Mouse (Mus musculus): ENCODE results near the gene Gm10401.

Gene Gm10401

DNA sequence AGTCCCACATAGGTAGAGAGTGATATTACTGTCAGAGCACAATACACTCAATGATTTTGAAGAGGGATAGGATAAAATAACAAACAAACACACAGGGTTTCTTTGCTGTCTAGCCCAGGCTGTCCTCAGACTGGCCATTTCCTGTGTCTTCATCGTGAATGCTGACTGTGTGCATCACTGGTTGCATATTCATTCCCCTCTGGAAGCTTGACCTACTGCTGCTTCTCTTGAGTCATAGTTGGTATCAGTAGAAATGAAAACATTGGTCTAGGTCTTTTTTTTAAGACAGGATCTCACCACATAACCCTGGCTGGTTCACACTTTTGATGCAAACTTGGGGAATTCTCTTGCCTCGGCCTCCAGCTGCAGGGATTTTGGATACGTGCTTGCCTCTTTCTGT lies 28.5 kb downstream of the Gm10401 start:
- no peak for DNase-seq

DNA sequence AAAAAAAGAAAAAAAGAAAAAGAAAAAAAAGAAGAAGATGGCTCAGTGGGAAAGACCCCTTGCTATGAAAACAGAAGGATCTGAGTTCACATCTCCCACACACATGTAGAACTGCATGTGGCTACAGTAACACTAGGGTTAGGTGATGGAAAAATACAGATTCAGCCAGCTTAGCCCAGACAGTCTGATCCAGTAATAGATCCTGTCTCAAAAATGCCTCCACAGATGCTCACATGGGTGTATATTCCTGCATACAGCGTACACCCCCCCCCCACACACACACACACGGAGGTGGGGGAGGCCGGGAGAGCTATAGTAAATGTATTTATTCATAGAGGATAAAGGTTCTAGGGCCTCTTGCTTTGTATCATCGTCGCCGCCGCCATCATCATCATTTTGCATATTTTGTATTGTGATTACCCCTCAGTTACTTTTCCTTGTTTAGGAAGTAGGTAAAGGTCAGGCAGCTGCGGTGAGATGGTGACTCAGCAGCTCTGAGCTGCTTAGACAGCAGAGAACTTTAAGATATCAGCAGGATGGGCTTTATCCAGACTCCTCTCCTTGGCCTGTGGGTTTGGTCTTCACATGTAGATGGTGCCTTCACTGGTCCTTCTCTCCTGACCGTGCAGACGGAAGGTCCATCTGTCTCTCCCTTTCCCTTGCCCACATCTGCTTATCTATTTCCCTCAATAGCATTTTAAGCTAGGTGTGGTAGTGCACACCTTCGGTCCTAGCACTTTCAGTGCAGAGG lies 29.2 kb downstream of the Gm10401 start:
- no peak for DNase-seq

DNA sequence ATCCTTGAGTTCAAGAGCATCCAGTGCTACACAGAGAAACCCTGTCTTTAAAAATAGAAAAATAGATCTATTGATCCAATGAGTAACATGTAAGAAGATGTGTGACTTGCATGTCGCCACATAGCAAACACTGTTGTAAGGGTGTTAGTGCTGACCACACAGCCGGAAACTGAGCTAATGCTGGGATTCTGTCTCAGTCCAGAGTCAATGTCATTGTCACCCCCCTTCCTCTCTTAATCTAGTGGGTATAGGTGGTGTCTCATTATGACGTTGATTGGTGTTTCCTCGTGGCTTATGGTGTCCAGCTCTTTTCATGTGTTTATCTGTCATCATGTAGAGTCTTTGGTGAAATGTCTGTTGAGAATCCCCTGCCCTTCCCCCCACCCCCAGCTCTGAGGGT lies 31.9 kb downstream of the Gm10401 start:
- no peak for DNase-seq

DNA sequence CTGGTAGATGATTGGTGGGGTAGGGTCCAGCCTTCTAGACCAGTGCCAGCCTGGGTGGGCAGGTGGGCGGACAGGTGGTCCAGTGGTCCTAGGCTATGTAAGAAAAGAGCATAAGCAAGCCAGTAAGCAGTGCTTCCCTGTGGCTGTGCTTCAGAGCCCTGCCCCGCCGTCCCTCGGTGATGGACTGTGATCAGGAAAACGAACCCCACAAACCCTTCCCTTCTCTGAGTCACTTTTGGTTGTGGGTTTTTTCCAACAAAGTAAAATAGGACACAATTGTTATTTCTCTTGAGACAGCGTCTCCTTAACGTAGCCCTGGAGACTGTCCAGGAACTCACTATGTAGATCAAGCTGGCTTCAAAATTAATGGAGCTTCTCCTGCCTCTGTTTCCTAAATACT lies 34.7 kb downstream of the Gm10401 start:
- DNase-seq, result no peak

DNA sequence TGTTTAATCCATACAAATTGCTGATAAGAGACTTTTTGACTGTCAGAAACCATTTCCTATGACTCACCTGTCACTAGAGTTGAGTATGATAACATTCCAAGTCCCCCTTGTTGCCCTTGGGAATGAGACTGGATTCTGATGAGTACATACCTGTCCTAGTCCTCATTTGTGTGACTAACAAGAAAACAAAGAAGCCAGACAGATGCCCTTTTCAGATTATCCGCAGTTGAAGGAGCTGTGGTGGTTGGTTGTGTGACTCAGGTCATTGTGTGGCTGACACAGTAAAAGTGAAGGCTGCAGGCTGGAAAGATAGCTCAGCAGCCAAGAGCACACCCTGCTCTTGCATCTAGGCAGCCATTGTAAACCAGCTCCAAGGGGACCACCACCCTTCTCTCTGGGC lies 35.5 kb downstream of the Gm10401 start:
- no peak for DNase-seq

DNA sequence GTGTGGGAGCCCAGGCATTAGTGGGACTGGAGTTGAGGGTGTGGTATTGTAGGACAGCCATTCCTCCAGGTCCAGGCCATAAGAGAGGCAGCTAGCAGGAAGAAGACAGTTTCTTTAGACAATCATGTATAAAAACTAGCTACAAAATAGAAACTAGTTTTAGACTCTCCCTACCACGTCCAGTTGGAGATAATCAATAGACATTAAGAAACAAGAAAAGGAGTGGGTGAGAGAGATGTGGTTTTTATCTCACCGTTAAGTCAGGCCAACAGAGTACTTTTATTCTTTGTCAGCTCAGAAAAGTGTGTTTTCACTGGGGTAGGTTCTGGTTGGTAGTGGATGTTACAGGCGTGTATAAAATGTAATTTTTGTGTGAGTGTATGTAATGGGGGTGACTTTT lies 37.1 kb downstream of the Gm10401 start:
- no peak for DNase-seq

DNA sequence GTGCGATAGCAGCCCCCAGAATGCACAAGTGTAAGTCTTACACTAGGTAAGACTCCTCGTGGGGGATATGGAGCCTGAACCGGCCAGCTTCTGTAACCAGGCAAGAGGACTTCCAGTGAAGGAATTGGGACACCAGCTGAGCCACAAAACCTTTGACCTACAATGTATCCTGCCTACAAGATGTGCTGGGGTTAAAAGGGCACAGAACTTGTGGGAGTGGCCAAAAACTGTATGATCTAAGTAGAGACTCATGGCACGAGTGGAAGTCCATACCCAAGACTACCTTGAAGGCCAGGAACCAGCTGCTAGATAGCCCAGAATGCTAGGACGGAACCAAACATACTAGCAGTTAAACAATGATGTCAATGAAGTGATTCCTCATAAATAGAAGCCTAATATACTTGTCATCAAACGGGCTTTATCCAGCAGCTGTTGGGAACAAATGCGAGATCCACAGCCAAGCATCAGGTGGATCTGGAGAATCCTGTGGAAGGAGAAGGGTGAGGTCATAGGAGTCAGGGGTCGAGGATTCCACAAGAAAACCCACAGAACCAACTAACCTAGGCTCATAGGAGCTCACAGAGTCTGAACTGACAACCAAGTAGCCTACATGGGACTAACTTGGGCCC lies 37.9 kb downstream of the Gm10401 start:
- DNase-seq, result no peak

DNA sequence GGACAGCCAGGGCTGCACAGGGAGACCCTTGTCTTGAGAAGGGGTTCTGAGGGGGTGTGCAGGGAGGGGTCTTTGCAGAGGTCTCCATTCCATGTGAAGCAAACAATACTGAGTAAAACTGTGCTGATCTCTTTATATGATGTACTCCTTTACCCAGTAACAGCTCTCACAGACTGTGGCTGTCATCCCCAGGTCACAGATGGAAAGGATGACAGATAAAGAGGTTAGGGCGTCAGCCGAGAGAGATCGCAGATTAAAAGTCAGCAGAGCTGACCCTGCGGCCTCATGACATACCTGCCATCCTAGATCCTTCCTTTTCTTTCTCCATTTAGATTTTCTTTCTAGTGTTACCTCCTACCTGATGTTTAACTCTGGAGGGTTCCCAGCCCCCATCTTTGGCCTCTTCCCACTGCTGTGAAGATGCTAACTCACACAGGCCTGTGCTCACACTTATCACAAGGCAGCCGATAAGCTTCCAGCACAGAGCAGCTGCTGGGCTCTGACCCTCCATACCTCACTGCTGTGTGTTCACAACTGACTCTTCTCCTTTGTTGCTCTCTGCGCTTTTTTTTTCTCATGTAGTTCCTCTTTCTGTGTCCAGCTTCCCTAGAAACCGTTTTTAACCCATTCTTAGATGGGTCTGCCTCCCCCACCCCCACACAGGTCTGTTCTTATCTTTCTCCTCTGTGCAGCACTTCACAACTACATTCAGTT lies 39.4 kb downstream of the Gm10401 start:
- no peak for DNase-seq

DNA sequence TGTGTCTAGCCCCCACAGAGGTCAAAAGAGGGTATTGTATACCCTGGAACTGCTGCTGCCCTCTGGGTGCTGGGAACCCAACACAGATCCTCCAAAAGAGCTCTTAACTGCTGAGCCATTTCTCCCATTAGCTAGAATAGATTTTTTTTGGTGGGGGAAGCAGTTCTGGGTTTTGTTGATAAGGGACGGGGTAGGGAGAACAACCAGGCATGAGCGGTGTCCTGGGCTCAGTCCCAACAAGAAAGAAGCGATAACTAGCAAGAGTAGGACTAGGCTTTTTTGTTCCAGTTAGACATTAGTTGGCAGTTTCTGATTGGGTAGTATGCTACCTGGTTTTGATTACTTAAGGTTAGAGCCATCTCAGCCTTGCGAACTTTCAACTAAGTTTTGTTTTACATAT lies 40.9 kb downstream of the Gm10401 start:
- no peak for DNase-seq

DNA sequence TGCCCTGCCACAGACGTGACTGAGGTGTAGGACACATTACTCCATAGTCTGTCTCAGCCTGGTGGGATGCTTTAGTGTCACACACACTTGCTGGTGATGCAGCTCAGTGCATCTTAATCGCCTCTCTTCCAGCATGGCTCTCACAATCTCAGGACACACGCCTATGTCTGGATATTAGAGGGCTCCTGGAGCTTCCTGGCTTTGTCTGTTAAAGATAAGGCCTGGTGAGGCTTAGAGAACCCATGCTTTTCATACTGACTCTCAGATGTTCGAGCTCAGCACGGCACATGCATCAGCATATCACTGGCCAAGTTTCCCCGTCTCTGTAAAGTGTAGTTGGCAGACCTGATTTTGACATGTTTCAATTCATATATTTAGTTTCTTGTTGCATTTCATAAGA lies 42.7 kb downstream of the Gm10401 start:
- no peak for DNase-seq

DNA sequence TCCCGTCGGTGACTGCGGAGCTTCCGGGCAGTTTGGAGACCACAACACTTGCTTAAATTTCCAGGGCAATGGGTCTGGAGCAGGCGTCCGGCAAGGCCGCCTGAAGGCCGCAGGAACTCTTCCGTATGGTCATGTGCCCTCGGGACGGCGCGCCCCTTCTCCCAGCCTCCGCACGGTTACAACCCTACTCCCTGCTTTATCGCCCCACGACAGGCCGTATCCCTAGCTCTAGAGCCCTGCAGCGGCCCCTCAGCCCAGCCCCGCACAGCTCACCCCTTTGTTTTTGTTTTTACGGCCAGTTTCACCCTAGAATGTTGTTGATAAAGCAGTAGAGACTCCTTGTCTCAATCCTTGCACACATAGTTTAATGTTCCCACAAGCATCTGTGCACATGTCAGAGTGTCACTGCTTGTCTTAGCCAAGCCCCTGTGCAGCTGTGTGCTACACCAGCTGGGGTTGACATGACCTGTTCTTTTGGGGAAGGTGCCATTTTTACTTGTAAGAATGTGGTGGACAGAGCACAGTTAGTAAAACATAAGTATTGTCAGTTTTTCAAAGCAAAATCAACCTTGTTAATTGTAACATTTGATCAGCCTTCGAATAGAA lies 44.2 kb downstream of the Gm10401 start:
- DNase-seq, result no peak

DNA sequence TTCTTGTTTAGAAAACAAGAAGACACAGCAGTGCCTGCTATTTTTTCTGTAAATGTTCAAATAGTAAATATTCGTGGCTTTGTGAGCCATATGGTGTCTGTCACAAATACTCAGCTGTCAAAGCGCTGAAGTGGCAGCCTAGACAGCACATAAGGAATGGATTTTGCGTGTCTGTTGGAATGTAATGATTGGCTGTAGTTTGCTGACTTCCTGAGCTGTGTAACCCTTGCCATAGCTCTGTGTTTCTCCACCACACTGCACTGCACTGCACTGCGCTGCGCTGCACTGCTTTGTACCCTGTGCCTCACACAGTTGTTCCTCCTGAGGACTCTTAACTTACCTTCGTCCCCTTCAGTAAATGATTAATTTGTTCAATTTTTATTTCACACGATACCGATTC lies 45.5 kb downstream of the Gm10401 start:
- peak in 1 of 2 experiments; percentile 42 for DNase-seq

DNA sequence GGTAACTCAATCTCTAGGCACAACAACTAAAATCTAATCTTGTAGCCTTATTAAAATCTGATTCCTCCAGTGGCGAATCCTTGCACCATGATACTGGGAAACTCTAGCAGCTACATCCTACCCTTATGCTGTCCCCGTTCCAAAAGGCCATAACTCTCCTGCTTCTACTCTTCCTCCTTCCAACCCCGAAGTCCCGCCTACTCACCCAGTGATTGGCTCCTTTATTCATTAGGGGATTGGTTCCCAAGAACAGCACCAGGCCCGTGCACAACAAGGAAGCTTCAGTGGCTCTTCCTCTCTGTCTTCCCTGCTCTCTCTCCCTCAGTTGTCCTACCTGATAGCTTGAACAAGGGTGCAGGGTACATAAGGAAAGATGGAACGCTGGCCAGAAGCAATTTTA lies 47.3 kb downstream of the Gm10401 start:
- DNase-seq, result no peak

DNA sequence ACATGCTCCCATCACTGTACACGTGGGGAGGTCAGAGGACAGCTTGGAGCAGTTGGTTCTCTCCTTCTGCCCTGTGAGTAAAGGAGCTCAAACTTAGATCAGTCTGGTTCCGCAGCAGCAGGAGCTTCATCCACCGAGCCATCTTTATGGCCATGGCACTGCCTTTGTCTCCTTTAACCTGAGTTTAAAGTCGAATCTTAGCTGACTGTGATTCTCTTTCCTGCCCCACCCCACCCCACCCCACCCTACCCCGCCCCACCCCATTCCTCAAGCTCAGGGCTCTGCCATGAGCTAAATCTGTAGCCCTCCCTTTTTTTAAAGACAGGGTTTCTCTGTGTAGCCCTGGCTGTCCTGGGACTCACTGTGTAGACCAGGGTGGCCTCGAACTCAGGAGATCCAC lies 48.4 kb downstream of the Gm10401 start:
- DNase-seq, result no peak

Data from kidney, postnatal 4 days (tissue).